Mouse (Mus musculus) heart, embryonic 16.5 days (tissue): ENCODE data around the gene Gm28305. TPM values are rescaled to one million over a fixed set of nuclear protein-coding genes. Genes with fewer than 3 reads are reported as not detected.
A peak's percentile ranks its signal among the peaks of the same experiment; 100 is the strongest.

ENCODE experiments used
- ATAC-seq: fragments of 200-750 bp; cut with Nextera tagmentation; replicated peaks from 2 replicates; pipeline ENCODE4 v1.8.0; 2017; ENCODE audit warnings: moderate number of reproducible peaks; ENCODE audit not compliant: insufficient read depth, low FRiP score; ENCODE audit errors: extremely low read depth
- H3K27ac ChIP-seq: fragments of 300-500 bp; sonication (generic); 2 replicates; pipeline ENCODE4 v1.5.1; 2014; ENCODE audit warnings: mild to moderate bottlenecking, low read length, control low read depth, moderate library complexity
- H3K27me3 ChIP-seq: fragments of 300-500 bp; sonication (generic); 2 replicates; pipeline ENCODE4 v1.6.1; 2014; ENCODE audit warnings: low read length, mixed read lengths; ENCODE audit not compliant: control insufficient read depth, insufficient read depth
- H3K36me3 ChIP-seq: fragments of 300-500 bp; sonication (generic); 2 replicates; pipeline ENCODE4 v1.6.1; 2014; ENCODE audit not compliant: control insufficient read depth, insufficient read depth
- H3K4me1 ChIP-seq: fragments of 300-500 bp; sonication (generic); 2 replicates; pipeline ENCODE4 v1.6.1; 2014; ENCODE audit warnings: low read length, mixed read lengths; ENCODE audit not compliant: control insufficient read depth, insufficient read depth
- H3K4me2 ChIP-seq: fragments of 300-500 bp; sonication (generic); 2 replicates; pipeline ENCODE4 v1.6.1; 2014; ENCODE audit warnings: low read depth, mild to moderate bottlenecking, control low read depth, low read length
- H3K4me3 ChIP-seq: fragments of 300-500 bp; sonication (generic); 2 replicates; pipeline ENCODE4 v1.5.1; 2014; ENCODE audit warnings: mild to moderate bottlenecking, control low read depth, low read length
- H3K9ac ChIP-seq: fragments of 300-500 bp; sonication (generic); 2 replicates; pipeline ENCODE4 v1.6.1; 2014; ENCODE audit warnings: low read length, control low read depth
- H3K9me3 ChIP-seq: fragments of 300-500 bp; sonication (generic); replicated peaks from 2 replicates; pipeline ENCODE4 v1.6.1; 2016; ENCODE audit warnings: low read length; ENCODE audit not compliant: control insufficient read depth
- WGBS: fragments of 180-500 bp; shearing (Covaris S2); extraction: QIAGEN DNeasy Blood & Tissue Kit; methylation state at CpG from one replicate; pipeline ENCODE4 v1.1.7; 2014; 5-methylcytosine and 5-hydroxymethylcytosine counted together
- polyA plus RNA-seq: library from polyadenylated mRNA; unstranded; fragments of >200 nt; fragmentation: Nextera tagmentation; extraction: Ambion mirVana; gene quantifications from 2 replicates; pipeline ENCODE4 v1.2.1, GENCODE M21; 2015

Gm28305 gene
- polyA plus RNA-seq, 1 experiment from 2014 or later: not detected

- Histone ChIP-seq H3K27ac (peak overlapping the region; percentile 52), H3K9ac (no peak overlapping the region), H3K4me2 (no peak overlapping the region), H3K4me1 (peaks cover 4% of the 10 kb centered on the region), H3K9me3 (no peaks in the 10 kb centered on the region), H3K27me3 (no peaks in the 10 kb centered on the region), H3K36me3 (no peaks in the 10 kb centered on the region), H3K4me3 (no peak overlapping the region)
- WGBS: 62% methylated on average over 2 of the region's 2 CpGs
- ATAC-seq: no peak
These were observed 62.4 kb downstream of the Gm28305 start for GRCm38 (mm10) chr9:104102901-104103300.

- no peaks in the 10 kb centered on the region for H3K27me3 ChIP-seq
- 79% methylated on average over 2 of the region's 2 CpGs for WGBS
- no peaks in the 10 kb centered on the region for H3K36me3 ChIP-seq
- no peak overlapping the region for H3K9ac ChIP-seq
- H3K4me2 ChIP-seq: no peak overlapping the region
- H3K27ac ChIP-seq: no peak overlapping the region
- peaks cover 4% of the 10 kb centered on the region for H3K4me1 ChIP-seq
- ATAC-seq: no peak
- no peak overlapping the region for H3K4me3 ChIP-seq
- no peaks in the 10 kb centered on the region for H3K9me3 ChIP-seq
These were observed 64.5 kb downstream of the Gm28305 start for GRCm38 (mm10) chr9:104104986-104105385.

GRCm38 (mm10) chr9:104106930-104107329, 66.5 kb downstream of the Gm28305 start:
- Histone ChIP-seq H3K9me3 (peaks cover 7% of the 10 kb centered on the region), H3K4me3 (no peak overlapping the region), H3K27ac (peak overlapping the region; percentile 1; the same call in 1 of the 2 replicates), H3K4me1 (peaks cover 2% of the 10 kb centered on the region), H3K4me2 (no peak overlapping the region), H3K27me3 (no peaks in the 10 kb centered on the region), H3K9ac (no peak overlapping the region), H3K36me3 (0 out of 2 replicates have a peak, but pooled peaks cover 4% of the 10 kb centered on the region)
- WGBS: 57% methylated on average over 9 of the region's 9 CpGs
- ATAC-seq: no peak

- H3K27ac ChIP-seq: peak overlapping the region; percentile 32; the same call in 1 of the 2 replicates
- H3K9me3 ChIP-seq: peaks cover 7% of the 10 kb centered on the region
- H3K4me2 ChIP-seq: no peak overlapping the region
- 0 out of 2 replicates have a peak, but pooled peaks cover 4% of the 10 kb centered on the region for H3K36me3 ChIP-seq
- no peak overlapping the region for H3K9ac ChIP-seq
- H3K27me3 ChIP-seq: no peaks in the 10 kb centered on the region
- ATAC-seq: peak; percentile 37; the same call in 1 of the 2 replicates
- H3K4me3 ChIP-seq: no peak overlapping the region
- no peaks in the 10 kb centered on the region for H3K4me1 ChIP-seq
- 32% methylated on average over 6 of the region's 6 CpGs for WGBS
These were observed 67.0 kb downstream of the Gm28305 start for GRCm38 (mm10) chr9:104107482-104107881.

GRCm38 (mm10) chr9:104108571-104109143, 68.2 kb downstream of the Gm28305 start:
- no peak overlapping the region; the same call in 1 of the 2 replicates for H3K27ac ChIP-seq
- ATAC-seq: peak; percentile 58; the same call in 1 of the 2 replicates

GRCm38 (mm10) chr9:104109151-104109550, 68.7 kb downstream of the Gm28305 start:
- H3K27me3 ChIP-seq: no peaks in the 10 kb centered on the region
- no peak overlapping the region for H3K27ac ChIP-seq
- H3K36me3 ChIP-seq: 0 out of 2 replicates have a peak, but pooled peaks cover 4% of the 10 kb centered on the region
- no peak for ATAC-seq
- no peak overlapping the region for H3K9ac ChIP-seq
- no peak overlapping the region for H3K4me3 ChIP-seq
- H3K9me3 ChIP-seq: peaks cover 7% of the 10 kb centered on the region
- 91% methylated on average over 5 of the region's 5 CpGs for WGBS
- H3K4me2 ChIP-seq: no peak overlapping the region
- no peaks in the 10 kb centered on the region for H3K4me1 ChIP-seq

More at GRCm38 (mm10) chr9:104108571-104109143, 68.2 kb downstream of the Gm28305 start:
- WGBS: 49% methylated on average over 2 of the region's 2 CpGs
- no peaks in the 10 kb centered on the region for H3K27me3 ChIP-seq
- no peak overlapping the region for H3K9ac ChIP-seq
- H3K4me3 ChIP-seq: no peak overlapping the region
- H3K36me3 ChIP-seq: 0 out of 2 replicates have a peak, but pooled peaks cover 4% of the 10 kb centered on the region
- H3K4me1 ChIP-seq: no peaks in the 10 kb centered on the region
- peaks cover 7% of the 10 kb centered on the region for H3K9me3 ChIP-seq
- H3K4me2 ChIP-seq: no peak overlapping the region

- Histone ChIP-seq H3K4me2 (no peak overlapping the region), H3K27me3 (no peaks in the 10 kb centered on the region), H3K36me3 (no peaks in the 10 kb centered on the region), H3K9me3 (no peaks in the 10 kb centered on the region), H3K4me1 (peaks cover 3% of the 10 kb centered on the region; the same call in 1 of the 2 replicates), H3K27ac (no peak overlapping the region), H3K4me3 (no peak overlapping the region), H3K9ac (no peak overlapping the region)
- ATAC-seq: no peak
- WGBS: 66% methylated on average over 5 of the region's 5 CpGs
These were observed 82.6 kb downstream of the Gm28305 start for GRCm38 (mm10) chr9:104123101-104123500.

- Histone ChIP-seq H3K36me3 (no peaks in the 10 kb centered on the region), H3K27me3 (no peaks in the 10 kb centered on the region), H3K4me3 (no peak overlapping the region), H3K9me3 (no peaks in the 10 kb centered on the region), H3K27ac (no peak overlapping the region), H3K9ac (no peak overlapping the region), H3K4me2 (no peak overlapping the region), H3K4me1 (peaks cover 3% of the 10 kb centered on the region; the same call in 1 of the 2 replicates)
- no peak for ATAC-seq
- 41% methylated on average over 5 of the region's 5 CpGs for WGBS
These were observed 83.2 kb downstream of the Gm28305 start for GRCm38 (mm10) chr9:104123622-104124021.
